Mouse (Mus musculus) limb, embryonic 14.5 days (tissue): ENCODE results near the gene Abcb10. TPM values are rescaled to one million over a fixed set of nuclear protein-coding genes. Genes with fewer than 3 reads are reported as not detected.

Experiments used
- ATAC-seq: fragments of 200-750 bp; cut with Nextera tagmentation; 2 replicates; pipeline ENCODE4 v1.8.0; 2017; ENCODE audit warnings: low read depth, moderate number of reproducible peaks, moderate TSS enrichment; ENCODE audit not compliant: low FRiP score
- DNase-seq: peaks from one replicate; pipeline ENCODE4 v3.0.0-alpha.2; 2015; ENCODE audit warnings: low spot score
- H3K27ac ChIP-seq: fragments of 300-500 bp; sonication (generic); replicated peaks from 2 replicates; pipeline ENCODE4 v1.5.1; 2014; ENCODE audit warnings: low read depth, mild to moderate bottlenecking, low read length, moderate library complexity, mixed read lengths
- H3K27me3 ChIP-seq: fragments of 300-500 bp; sonication (generic); 2 replicates; pipeline ENCODE4 v1.6.1; 2014; ENCODE audit warnings: low read length, mixed read lengths; ENCODE audit not compliant: control insufficient read depth, insufficient read depth
- H3K36me3 ChIP-seq: fragments of 300-500 bp; sonication (generic); 2 replicates; pipeline ENCODE4 v1.6.1; 2014; ENCODE audit warnings: mild to moderate bottlenecking, low read length, moderate library complexity, mixed read lengths; ENCODE audit not compliant: control insufficient read depth, insufficient read depth
- H3K4me1 ChIP-seq: fragments of 300-500 bp; sonication (generic); 2 replicates; pipeline ENCODE4 v1.6.1; 2014; ENCODE audit warnings: antibody characterized with exemption, low read length, mixed read lengths; ENCODE audit not compliant: control insufficient read depth, insufficient read depth
- H3K4me2 ChIP-seq: fragments of 300-500 bp; sonication (generic); replicated peaks from 2 replicates; pipeline ENCODE4 v1.6.1; 2014; ENCODE audit warnings: low read depth, mild to moderate bottlenecking, low read length, moderate library complexity; ENCODE audit not compliant: severe bottlenecking
- H3K4me3 ChIP-seq: fragments of 300-500 bp; sonication (generic); replicated peaks from 2 replicates; pipeline ENCODE4 v1.5.1; 2014; ENCODE audit warnings: low read length
- H3K9ac ChIP-seq: fragments of 300-500 bp; sonication (generic); 2 replicates; pipeline ENCODE4 v1.6.1; 2014; ENCODE audit warnings: mild to moderate bottlenecking, low read depth, low read length, moderate library complexity; ENCODE audit not compliant: severe bottlenecking
- H3K9me3 ChIP-seq: fragments of 300-500 bp; sonication (generic); 2 replicates; pipeline ENCODE4 v1.6.1; 2016; ENCODE audit warnings: low read length; ENCODE audit not compliant: control insufficient read depth
- POLR2A ChIP-seq: fragments of 200-500 bp; IDR thresholded peaks from 2 replicates; pipeline ENCODE4 v1.8.0; 2012; ENCODE audit warnings: inconsistent platforms, mild to moderate bottlenecking, moderate library complexity, borderline replicate concordance; ENCODE audit not compliant: insufficient read depth, insufficient read length; ENCODE audit errors: extremely low read depth
- WGBS: fragments of 180-500 bp; shearing (Covaris S2); extraction: QIAGEN DNeasy Blood & Tissue Kit; methylation state at CpG from one replicate; pipeline ENCODE4 v1.1.7; 2014; 5-methylcytosine and 5-hydroxymethylcytosine counted together
- microRNA counts: library from miRNA; unstranded; fragments of <30 nt; microRNA quantifications from one replicate; lab custom pipeline; 2016
- microRNA-seq: library from miRNA; unstranded; fragments of <30 nt; microRNA quantifications from one replicate; pipeline ENCODE4, GENCODE M21; 2016
- polyA plus RNA-seq, 2 experiments: library from polyadenylated mRNA; depleted of rRNA in 1 of 2; stranded (reverse) in 1 of 2; unstranded in 1 of 2; fragments of >200 nt; fragmentation: Nextera tagmentation in 1 of 2; extraction: Ambion mirVana in 1 of 2; gene quantifications; 2 replicates each; pipeline versions ENCODE4 v1.2.1 to v1.2.3; 2012 to 2014

Gene Abcb10
- polyA plus RNA-seq, 2 experiments: 14.0 to 19.2 TPM

DNA sequence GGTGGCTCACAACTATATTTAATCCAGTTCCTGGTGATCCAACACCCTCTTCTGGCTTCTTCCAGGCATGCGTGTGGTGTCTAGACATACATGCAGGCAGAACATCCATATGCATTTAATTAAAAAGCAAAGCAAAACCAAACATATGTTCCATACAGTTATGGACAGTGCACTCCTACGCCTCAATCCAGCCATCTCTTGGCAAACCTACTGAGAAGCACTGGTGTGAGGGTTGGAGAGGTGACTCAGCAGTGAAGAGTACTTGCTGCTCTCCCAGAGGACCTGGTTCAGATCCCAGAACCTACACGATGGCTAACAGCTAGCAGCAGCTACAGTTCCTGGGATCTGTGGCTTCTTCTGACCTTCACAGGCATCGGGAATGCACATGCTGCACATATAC, 70.7 kb downstream of the Abcb10 start:
- no peak overlapping the region for H3K4me2 ChIP-seq
- no peak for TF ChIP-seq POLR2A
- no peak overlapping the region for H3K4me3 ChIP-seq
- ATAC-seq (no peak), DNase-seq (no peak)
- no peaks in the 10 kb centered on the region for H3K9me3 ChIP-seq
- H3K36me3 ChIP-seq: peaks cover 90% of the 10 kb centered on the region
- no peaks in the 10 kb centered on the region for H3K27me3 ChIP-seq
- H3K27ac ChIP-seq: no peak overlapping the region
- 73% methylated on average over 4 of the region's 4 CpGs for WGBS
- H3K4me1 ChIP-seq: no peaks in the 10 kb centered on the region
- H3K9ac ChIP-seq: no peak overlapping the region

DNA sequence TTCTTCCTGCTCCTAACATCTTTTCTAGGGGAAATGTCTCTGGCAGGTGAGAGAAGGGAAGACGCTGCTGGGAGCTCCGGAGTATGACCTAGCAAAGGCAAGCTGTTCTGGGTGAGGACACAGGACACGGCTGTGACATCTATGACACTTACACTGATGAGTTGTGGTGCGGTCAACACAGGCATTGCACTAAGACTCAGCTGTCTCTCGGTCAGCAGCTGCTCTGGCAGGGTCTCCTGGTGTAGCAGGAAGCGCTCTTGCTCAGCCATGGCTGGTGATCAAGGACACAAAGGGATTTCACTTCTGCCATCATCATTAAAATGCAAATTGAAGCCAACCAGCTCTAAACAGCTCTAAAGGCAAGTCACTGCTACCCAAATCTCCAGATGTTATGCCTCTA, 75.3 kb downstream of the Abcb10 start:
- no peak for ATAC-seq
- no peak for TF ChIP-seq POLR2A
- no peak overlapping the region for H3K4me2 ChIP-seq
- H3K9ac ChIP-seq: no peak overlapping the region
- H3K9me3 ChIP-seq: no peaks in the 10 kb centered on the region
- no peak for DNase-seq
- WGBS: 98% methylated on average over 6 of the region's 6 CpGs
- no peak overlapping the region for H3K27ac ChIP-seq
- H3K4me3 ChIP-seq: no peak overlapping the region
- H3K36me3 ChIP-seq: peaks cover 88% of the 10 kb centered on the region
- no peaks in the 10 kb centered on the region for H3K27me3 ChIP-seq
- no peaks in the 10 kb centered on the region for H3K4me1 ChIP-seq

DNA sequence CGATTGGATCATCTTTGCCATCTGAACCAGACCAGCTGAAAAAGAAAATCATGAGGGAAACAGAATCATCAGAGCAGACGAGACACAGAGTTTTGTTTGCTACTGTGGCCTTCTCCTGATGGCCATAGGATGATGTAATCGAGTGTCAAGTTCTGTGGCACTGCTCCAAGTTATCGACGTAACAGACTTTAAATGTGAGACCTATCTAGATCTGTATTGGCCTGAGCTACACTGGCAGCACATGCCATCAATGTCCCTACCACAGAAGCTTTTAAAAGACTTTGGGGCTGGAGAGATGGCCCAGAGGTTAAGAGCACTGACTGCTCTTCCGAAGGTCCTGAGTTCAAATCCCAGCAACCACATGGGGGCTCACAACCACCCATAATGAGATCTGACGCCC, 80.3 kb downstream of the Abcb10 start:
- WGBS: 84% methylated on average over 7 of the region's 7 CpGs
- no peak overlapping the region for H3K4me2 ChIP-seq
- no peak overlapping the region for H3K9ac ChIP-seq
- peaks cover 75% of the 10 kb centered on the region for H3K36me3 ChIP-seq
- H3K4me1 ChIP-seq: no peaks in the 10 kb centered on the region
- ATAC-seq (no peak), DNase-seq (no peak)
- no peak overlapping the region for H3K27ac ChIP-seq
- no peak overlapping the region for H3K4me3 ChIP-seq
- no peak for TF ChIP-seq POLR2A
- H3K27me3 ChIP-seq: no peaks in the 10 kb centered on the region
- H3K9me3 ChIP-seq: no peaks in the 10 kb centered on the region

MicroRNAs within 50 kb of the gene (microRNA counts, 519-probe panel; counts per million panel counts)
- microRNA mmu-miR-1967 (lab: Ali Mortazavi, UCI): 2,093 counts per million, percentile 30 among the panel's probes with 10 or more counts

Small RNA genes within 50 kb of the gene (microRNA-seq; reads per million reads assigned to microRNA genes)
- not detected for gene Mir1967

Other genes with a start within 250 kb of the Abcb10 start
- gene Rab4a, start 177.1 kb downstream of the Abcb10 start, polyA plus RNA-seq (2012; rRNA removed): 29.4 and 29.5 TPM in 2 replicates
- gene Rab4a, start 177.1 kb downstream of the Abcb10 start, polyA plus RNA-seq (2014; fragmentation: Nextera tagmentation; extraction: Ambion mirVana): 45.1 and 45.5 TPM in 2 replicates
- 4.6 and 4.9 TPM in 2 replicates for gene Ccsap, start 122.9 kb downstream of the Abcb10 start, polyA plus RNA-seq (2012; rRNA removed)
- 3.7 and 4.2 TPM in 2 replicates for gene Ccsap, start 122.9 kb downstream of the Abcb10 start, polyA plus RNA-seq (2014; fragmentation: Nextera tagmentation; extraction: Ambion mirVana)
- gene Acta1, start 88.4 kb downstream of the Abcb10 start, polyA plus RNA-seq (2012; rRNA removed): 829 and 847 TPM in 2 replicates
- 625 and 1,005 TPM in 2 replicates for gene Acta1, start 88.4 kb downstream of the Abcb10 start, polyA plus RNA-seq (2014; fragmentation: Nextera tagmentation; extraction: Ambion mirVana)
- gene Nup133, start 33.9 kb downstream of the Abcb10 start, polyA plus RNA-seq (2012; rRNA removed): 27.0 and 27.1 TPM in 2 replicates
- 32.2 TPM in 2 replicates for gene Nup133, start 33.9 kb downstream of the Abcb10 start, polyA plus RNA-seq (2014; fragmentation: Nextera tagmentation; extraction: Ambion mirVana)
- gene Taf5l, start 38.3 kb upstream of the Abcb10 start, polyA plus RNA-seq (2012; rRNA removed): 38.8 and 49.3 TPM in 2 replicates
- 48.8 and 49.6 TPM in 2 replicates for gene Taf5l, start 38.3 kb upstream of the Abcb10 start, polyA plus RNA-seq (2014; fragmentation: Nextera tagmentation; extraction: Ambion mirVana)
- gene Urb2, start 38.4 kb upstream of the Abcb10 start, polyA plus RNA-seq (2012; rRNA removed): 11.9 and 12.4 TPM in 2 replicates
- gene Urb2, start 38.4 kb upstream of the Abcb10 start, polyA plus RNA-seq (2014; fragmentation: Nextera tagmentation; extraction: Ambion mirVana): 6.7 and 7.2 TPM in 2 replicates
- 34.9 and 37.8 TPM in 2 replicates for gene Galnt2, start 248.3 kb upstream of the Abcb10 start, polyA plus RNA-seq (2012; rRNA removed)
- 66.9 and 76.1 TPM in 2 replicates for gene Galnt2, start 248.3 kb upstream of the Abcb10 start, polyA plus RNA-seq (2014; fragmentation: Nextera tagmentation; extraction: Ambion mirVana)